Mouse (Mus musculus): Measurements from ENCODE around the gene Lancl3.
A peak's percentile ranks its signal among the peaks of the same experiment; 100 is the strongest.

Gene Lancl3

GRCm38 (mm10) chrX:9199761-9200371 is at the start of gene Lancl3:
Lancl3 (plus strand) TSS chrX:9199902.
- peak; percentile 56 for DNase-seq (ENCODE audit: low spot score)

GRCm38 (mm10) chrX:9179011-9179410 is 20.7 kb upstream of the Lancl3 start:
- DNase-seq (ENCODE audit: low spot score) = no peak

GRCm38 (mm10) chrX:9181570-9181969 is 18.1 kb upstream of the Lancl3 start:
- no peak for DNase-seq (ENCODE audit: low spot score)

- DNase-seq (ENCODE audit: low spot score) = peak; percentile 61
Observed at GRCm38 (mm10) chrX:9200380-9200917, 747 bp downstream of the Lancl3 start.

GRCm38 (mm10) chrX:9201954-9202353 is 2.3 kb downstream of the Lancl3 start:
- no peak for DNase-seq (ENCODE audit: low spot score)

- no peak for DNase-seq (ENCODE audit: low spot score)
Observed at GRCm38 (mm10) chrX:9202781-9203405, 3.2 kb downstream of the Lancl3 start.

GRCm38 (mm10) chrX:9205121-9205520 is 5.4 kb downstream of the Lancl3 start:
- no peak for DNase-seq (ENCODE audit: low spot score)

- DNase-seq (ENCODE audit: low spot score) = peak; percentile 3
Observed at GRCm38 (mm10) chrX:9216244-9216643, 16.5 kb downstream of the Lancl3 start.

- no peak for DNase-seq (ENCODE audit: low spot score)
Observed at GRCm38 (mm10) chrX:9219570-9219969, 19.9 kb downstream of the Lancl3 start.

GRCm38 (mm10) chrX:9221206-9221605 is 21.5 kb downstream of the Lancl3 start:
- DNase-seq (ENCODE audit: low spot score) = peak; percentile 49

GRCm38 (mm10) chrX:9221736-9222135 is 22.0 kb downstream of the Lancl3 start:
- no peak for DNase-seq (ENCODE audit: low spot score)

GRCm38 (mm10) chrX:9222412-9223221 is 22.9 kb downstream of the Lancl3 start:
- peak; percentile 41 for DNase-seq (ENCODE audit: low spot score)

- no peak for DNase-seq (ENCODE audit: low spot score)
Observed at GRCm38 (mm10) chrX:9227105-9227504, 27.4 kb downstream of the Lancl3 start.

GRCm38 (mm10) chrX:9240737-9241591 is 41.3 kb downstream of the Lancl3 start:
- DNase-seq (ENCODE audit: low spot score) = peak; percentile 38

- DNase-seq (ENCODE audit: low spot score) = peak; percentile 10
Observed at GRCm38 (mm10) chrX:9243381-9243864, 43.7 kb downstream of the Lancl3 start.

GRCm38 (mm10) chrX:9244603-9245336 is 45.1 kb downstream of the Lancl3 start:
- DNase-seq (ENCODE audit: low spot score) = peak; percentile 32

- DNase-seq (ENCODE audit: low spot score) = peak; percentile 51
Observed at GRCm38 (mm10) chrX:9248911-9249310, 49.2 kb downstream of the Lancl3 start.

- DNase-seq (ENCODE audit: low spot score) = no peak
Observed at GRCm38 (mm10) chrX:9253990-9254389, 54.3 kb downstream of the Lancl3 start.

- no peak for DNase-seq (ENCODE audit: low spot score)
Observed at GRCm38 (mm10) chrX:9254901-9255300, 55.2 kb downstream of the Lancl3 start.

- no peak for DNase-seq (ENCODE audit: low spot score)
Observed at GRCm38 (mm10) chrX:9256766-9257165, 57.1 kb downstream of the Lancl3 start, which contains the start of gene Gm14862. Gm14862 (minus strand) TSS chrX:9256899.

- DNase-seq (ENCODE audit: low spot score) = no peak
Observed at GRCm38 (mm10) chrX:9257831-9258230, 58.1 kb downstream of the Lancl3 start.

Measured in urinary bladder, postnatal 14 days (tissue).